Mouse (Mus musculus) cortical plate, adult 2 months (tissue): Measurements from ENCODE around the gene Ajuba.
"Not testable (repeated sequence)": the region's sequence is repeated elsewhere in the genome, so short reads cannot be mapped to it uniquely, and the experiment has no call there.

Source experiments
- CTCF ChIP-seq: fragments of 200-500 bp; IDR thresholded peaks from 2 replicates; pipeline ENCODE4 v1.5.1; 2011; ENCODE audit warnings: mild to moderate bottlenecking, control low read depth, low read length; ENCODE audit not compliant: insufficient read depth; ENCODE audit errors: extremely low read depth
- POLR2A ChIP-seq: fragments of 200-500 bp; IDR thresholded peaks from 2 replicates; pipeline ENCODE4 v1.6.1; 2011; ENCODE audit warnings: mild to moderate bottlenecking, low read length, control low read depth; ENCODE audit not compliant: insufficient read depth; ENCODE audit errors: extremely low read depth

DNA sequence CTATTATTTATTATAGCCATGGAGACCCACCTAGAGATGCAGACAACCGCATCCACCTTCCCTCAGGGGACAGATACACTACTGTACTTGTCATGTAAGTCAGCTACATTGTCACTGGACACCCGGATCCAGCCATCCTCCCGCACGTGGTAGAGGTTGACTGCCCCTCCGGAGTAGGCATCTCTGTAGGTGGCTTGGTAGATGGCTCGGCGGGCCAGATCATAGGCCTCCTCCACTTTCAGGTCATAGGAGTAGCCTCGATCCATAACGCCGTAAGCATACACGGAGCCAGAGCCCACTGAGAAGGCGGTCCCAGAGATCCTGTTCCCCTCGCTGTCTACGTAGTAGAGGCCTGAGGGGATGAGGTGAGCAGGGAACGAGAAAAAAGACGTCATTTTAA is 36.8 kb upstream of the Ajuba start:
- TF ChIP-seq POLR2A, CTCF: not testable (repeated sequence)
